Mouse (Mus musculus) lung, postnatal 10 days (tissue): ENCODE measurements around the gene Atad3a.
"Not testable (repeated sequence)": the region's sequence is repeated elsewhere in the genome, so short reads cannot be mapped to it uniquely, and the experiment has no call there.

Source experiments
- DNase-seq: peaks from one replicate; pipeline ENCODE4 v3.0.0; 2021

The Atad3a gene

DNA sequence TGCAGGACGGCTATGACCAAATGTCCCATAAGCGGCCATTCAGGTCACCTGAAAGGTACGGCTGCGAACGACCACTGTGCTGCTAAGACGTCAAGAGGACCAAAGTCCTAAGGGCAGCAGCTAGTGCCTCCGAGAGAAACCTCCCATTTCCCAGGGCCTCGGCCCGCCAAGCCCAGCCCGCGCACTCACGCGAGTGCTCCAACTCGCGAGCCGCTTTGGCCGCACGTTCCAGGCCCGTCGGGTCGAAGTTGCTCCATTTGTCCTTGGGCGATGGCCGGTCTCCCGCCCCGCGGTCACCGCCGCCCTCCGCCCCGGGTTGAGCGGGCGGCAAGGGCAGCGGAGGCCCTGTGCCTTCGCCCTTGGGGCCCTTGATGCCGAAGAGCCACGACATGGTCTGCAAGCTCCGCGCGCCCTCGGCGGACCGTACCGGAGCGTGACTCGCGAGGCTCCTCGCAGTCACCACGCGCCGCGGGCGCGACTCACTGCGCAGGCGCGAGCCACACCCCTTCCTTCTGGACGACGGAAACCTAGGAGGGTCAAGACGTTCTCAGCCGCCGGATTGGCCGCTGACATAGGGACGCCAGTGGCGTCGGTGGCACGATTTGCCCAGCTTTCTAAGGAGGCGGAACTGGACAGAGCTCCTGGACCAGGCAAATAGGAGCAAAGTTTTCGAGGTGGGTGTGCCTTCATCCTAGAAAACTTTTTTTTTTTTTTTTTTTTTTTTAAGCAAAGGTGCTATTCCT, at the start of gene Atad3a:
Gene Atad3a, minus strand, starts transcription at position 481 of the 743 bp plus-strand sequence.
- DNase-seq: peak; percentile 98

DNA sequence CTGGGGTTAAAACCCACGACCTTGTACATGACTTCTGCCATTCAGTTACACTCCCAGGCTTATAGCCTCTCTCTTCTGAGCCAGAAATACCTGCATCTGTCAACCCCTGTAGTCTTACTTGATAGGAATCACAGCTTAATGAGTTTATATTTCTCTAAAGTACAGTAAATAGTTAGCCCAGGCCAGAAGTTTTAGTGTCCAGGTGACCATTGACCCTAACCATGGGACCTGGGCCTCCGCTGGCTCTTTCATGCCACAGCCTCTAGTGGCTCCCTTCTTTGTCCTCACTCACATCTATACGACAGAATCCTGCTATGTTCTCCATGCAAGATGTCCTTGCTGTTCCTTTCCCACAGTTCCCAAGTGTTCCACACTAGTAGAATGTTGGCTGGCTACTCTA, 46.9 kb upstream of the Atad3a start:
- DNase-seq: no peak

DNA sequence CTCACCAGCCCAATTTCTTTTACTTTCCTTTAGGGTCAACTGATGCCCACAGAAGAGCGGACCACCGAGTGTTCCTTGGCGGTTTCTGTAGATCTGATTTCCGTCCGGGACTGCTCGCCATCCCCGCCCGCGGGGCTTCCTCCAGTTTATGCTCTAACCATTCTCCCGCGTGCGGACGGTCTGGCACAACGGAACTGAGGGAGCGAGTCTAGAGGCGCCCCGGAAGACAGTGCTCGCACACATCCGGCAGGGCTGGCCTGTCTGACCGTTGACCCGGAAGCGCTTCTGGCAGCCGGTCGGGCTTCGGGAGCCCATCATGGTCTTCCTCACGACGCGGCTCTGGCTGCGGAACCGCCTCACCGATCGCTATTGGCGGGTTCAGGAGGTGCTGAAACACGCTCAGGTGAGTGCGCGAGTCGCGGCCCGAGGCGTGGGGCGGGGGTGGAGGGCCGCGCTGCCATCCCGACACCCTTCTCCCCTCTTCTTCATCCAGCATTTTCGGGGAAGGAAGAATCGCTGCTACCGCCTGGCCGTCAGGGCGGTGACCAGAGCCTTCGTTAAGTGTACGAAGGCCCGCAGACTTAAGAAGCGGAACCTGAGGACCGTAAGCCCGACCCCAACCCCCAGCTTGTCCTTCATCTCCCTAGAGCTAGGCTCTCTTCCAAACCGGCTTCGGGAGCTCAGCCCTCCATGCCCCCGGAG, 42.6 kb upstream of the Atad3a start:
- DNase-seq: peak; percentile 98

DNA sequence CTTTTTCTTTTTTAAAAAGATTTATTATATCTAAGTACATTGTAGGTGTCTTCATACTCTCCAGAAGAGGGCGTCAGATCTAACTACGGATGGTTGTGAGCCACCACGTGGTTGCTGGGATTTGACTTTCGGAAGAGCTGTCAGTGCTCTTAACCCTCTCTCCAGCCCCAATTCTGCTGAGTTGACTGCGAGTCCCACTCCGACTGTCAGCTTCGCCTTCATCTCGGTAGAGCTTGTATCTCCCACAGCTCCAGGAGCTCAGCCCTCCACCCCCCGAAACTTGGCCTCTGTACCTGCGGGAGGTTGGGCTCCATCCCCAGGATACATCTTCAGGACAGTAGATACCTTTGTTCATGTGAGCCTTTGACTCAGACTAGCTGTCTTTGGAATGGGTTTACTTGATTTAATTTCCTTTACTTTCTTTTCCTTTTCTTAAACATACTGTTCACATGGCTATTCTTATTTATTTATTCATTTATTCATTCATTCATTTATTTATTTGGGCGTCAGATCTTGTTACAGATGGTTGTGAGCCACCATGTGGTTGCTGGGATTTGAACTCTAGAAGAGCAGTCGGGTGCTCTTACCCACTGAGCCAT, 41.9 kb upstream of the Atad3a start, which contains the start of gene Mrpl20:
Gene Mrpl20, plus strand, starts transcription at position 138 of the 599 bp plus-strand sequence.
- no peak for DNase-seq

DNA sequence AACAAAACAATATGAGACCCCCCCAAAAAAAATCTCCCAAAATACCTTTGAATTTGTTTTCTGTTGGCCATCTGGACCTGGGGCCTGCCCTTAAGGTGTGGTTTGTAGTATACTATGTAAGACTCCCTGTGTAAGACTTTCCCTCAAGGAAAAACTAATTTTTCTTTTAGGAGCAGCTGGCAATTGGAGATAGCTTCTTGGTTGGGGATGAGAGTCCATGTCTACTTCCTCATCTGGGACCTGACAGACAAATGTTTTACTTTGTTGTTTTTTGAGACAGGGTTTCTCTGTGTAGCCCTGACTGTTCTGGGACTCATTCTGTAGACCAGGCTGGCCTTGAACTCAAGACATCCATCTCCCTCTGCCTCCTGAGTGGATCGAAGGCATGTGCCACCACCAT, 41.2 kb upstream of the Atad3a start:
- DNase-seq: no peak

DNA sequence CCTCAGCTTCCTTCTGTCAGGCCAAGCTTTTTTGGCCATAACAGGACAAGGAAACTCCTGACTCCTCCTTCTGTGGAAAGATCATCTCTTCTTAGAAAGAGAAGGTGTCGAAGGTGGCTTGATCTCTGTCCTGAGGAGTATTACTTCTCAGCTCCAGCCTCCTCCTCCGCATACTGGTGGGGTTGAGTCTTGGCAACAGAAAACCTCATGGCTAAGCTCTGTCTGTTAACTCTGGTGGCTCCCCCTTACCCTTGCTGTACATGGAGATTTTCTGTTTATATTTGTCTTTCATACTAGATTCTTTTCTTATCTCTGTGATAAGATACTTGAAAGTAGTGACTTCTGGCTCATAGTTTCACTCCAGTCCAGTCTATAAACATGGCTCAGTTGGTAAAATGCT, 32.8 kb upstream of the Atad3a start:
- no peak for DNase-seq

DNA sequence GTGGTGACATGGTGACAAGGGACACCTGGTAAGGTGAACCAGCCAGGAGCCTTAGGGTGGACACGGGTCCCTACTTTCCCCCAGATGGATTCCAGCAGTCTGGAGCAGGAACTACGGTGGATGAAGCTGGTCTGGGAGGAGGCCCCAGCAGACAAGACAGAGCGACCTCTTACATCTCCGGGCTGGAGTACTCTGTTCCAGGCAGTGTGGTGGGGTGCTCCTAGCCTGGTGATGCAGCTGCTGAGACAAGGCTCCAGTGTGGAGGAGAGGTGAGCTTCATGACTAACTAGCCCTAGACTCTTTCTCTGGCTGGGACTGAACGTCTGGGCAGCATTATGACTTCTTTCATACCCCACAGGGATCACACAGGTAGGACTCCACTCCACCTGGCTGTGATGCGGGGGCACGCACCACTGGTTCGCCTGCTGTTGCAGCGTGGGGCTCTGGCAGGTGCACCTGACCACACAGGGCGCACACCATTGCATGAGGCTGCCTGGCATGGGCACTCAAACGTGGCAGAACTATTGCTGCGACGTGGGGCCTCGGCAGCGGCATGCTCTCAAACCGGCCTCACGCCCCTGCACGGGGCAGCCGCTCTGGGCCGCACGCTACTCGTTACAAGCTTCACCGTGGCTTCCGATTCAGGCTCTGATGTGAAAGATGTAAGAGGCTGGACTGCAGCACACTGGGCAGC, 30.5 kb upstream of the Atad3a start:
- DNase-seq: no peak

DNA sequence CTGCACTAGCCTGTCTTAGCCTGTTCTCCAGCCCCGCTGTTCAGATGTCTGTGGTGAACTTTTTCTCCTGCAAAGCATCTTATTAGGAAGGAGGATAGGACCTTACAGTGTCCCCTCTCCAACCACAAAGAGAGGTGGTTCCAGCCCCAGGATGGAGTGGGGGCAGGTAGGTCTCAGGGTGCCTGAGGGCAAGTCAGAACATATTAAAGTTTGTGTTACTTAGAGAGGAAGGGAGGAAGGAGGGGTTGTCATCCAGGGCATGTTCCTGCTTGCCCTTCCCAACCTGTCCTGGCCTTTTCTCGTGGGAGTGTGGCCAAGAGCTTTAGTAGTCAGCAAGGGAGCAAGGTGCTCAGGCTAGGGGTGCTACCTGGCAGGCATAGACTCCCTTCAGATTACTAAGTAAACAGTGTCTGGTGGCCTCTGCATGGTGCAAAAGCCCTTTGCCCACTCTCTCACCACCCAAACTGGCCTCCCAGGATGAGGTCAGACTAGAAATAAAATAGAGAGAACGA, 29.8 kb upstream of the Atad3a start:
- no peak for DNase-seq

DNA sequence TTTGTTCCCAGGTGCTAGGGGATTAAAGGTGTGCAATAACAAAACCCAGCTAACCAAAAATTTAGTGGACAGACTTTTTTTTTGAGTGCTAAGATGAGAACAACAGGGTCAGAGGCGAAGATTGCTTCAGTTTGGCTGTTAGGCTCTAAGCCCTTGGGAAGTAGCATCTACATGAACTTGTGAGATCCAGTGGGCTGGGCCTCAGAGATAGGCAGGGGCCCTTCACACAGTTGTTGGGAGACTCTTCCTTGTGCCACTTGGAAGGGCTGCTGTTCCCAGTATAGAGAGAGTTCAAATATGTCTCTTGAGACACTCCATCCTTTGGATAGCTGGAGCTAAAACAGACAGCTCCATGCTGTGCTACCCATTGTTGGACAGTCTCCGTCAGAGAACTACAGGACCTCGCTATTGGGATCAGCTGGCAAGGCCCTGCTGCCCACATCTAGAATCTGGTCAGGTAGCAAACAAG, 29.2 kb upstream of the Atad3a start, which contains the start of gene Ankrd65:
Gene Ankrd65, plus strand, starts transcription at position 419 of the 469 bp plus-strand sequence.
- DNase-seq: no peak

DNA sequence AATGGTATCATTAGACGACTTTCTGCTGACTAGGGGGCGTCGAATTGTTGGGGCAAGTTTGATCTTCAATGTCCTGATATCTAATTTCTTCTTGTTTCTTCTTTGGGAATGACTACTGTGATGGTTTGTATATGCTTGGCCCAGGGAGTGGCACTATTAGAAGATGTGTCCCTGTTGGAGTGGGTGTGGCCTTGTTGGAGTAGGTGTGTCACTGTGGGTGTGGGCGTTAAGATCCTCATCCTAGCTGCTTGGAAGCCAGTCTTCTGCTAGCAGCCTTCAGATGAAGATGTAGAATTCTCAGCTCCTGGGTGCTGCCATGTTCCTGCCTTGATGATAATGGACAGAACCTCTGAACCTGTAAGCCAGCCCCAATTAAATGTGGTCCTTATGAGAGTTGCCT, 27.9 kb upstream of the Atad3a start:
- not testable (repeated sequence) for DNase-seq

DNA sequence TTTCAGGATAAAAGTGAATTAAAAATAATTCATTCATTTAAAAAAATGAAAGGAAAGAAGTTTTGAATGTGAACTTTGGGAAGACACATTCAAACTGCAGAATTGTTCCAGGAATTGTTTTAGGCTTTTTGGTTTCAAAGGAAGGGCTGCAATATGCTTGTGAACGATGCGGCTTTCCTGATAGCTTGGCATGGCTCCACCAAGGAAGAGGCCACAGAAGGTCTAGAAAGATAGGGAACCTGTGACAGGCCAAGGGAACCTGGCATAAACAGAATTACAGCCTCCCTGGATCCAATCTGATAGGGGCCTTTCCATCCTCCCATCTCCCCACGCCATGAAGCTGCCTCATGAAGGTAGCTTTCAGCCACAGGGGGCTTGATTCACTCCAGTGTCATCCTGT, 27.4 kb upstream of the Atad3a start:
- DNase-seq: no peak

DNA sequence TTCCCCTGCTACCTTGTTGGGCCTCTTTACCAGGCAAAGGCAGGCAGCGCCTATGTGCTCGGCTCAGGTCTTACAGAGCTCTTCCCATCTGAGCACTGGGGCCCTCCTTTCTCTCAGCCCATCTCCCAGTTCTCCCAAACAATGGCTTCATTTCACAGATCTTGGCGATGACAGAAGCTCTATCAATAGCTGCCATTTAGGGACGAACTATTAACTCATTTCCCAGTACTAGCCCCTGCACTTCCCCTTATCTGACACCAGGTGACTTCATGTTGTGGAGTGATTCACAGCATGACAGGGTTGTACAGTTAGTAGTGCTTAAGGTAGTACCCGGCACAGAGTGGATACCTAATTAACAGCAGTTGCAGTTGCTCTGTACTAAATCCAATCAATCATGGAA, 24.9 kb upstream of the Atad3a start, which contains the start of gene Tmem88b:
Gene Tmem88b, minus strand, starts transcription at position 56 of the 400 bp plus-strand sequence.
- DNase-seq: no peak

DNA sequence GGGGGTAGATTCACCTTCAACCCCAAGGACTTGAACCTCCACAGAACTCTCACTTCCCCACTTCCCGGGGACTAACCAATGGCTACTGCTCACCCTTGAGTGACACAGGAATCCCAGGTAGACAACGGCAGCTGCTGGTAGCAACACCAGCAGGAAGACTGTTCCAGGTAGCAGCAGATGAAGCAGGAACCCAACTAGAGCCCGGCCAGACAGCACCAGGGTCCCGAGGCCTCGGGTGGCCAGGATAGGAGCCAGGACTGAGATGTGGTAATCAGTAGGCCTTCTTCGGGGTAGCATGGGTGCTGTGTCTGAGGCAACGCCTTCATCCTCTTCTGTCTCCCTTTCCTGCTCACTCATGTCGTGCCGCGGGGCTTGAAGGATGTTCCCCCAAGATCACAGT, 24.4 kb upstream of the Atad3a start:
- no peak for DNase-seq

DNA sequence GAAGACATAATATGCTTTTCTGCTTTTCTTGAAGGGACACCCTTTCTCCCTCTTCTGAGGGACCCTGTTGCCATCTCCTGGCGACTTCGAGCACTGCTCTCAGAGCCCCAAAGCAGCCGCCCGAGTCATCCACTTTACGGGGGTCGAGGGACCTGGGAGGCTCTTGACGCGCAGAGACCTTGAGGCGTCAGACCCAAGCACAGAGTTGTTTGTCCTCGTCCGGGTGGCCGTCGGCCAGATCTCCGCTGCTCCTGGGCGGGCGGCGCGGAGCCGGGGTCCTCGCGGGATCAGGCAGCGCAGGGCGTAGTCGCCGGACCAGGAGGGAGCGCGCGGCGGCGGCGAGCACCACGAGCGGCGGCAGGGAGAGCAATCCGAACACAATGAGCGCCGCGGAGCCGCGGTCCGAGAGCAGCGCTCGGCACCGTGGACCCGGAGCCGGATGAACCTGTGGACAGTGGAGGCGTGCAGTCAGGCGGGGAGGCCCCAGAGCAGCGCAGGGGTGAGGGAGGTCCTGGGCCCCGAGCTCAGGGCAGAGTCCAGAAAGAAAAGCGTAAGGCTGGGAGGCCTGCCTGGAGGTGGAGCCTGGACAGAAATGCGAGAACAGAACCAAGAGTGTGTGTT, 23.3 kb upstream of the Atad3a start:
- DNase-seq: peak; percentile 92

DNA sequence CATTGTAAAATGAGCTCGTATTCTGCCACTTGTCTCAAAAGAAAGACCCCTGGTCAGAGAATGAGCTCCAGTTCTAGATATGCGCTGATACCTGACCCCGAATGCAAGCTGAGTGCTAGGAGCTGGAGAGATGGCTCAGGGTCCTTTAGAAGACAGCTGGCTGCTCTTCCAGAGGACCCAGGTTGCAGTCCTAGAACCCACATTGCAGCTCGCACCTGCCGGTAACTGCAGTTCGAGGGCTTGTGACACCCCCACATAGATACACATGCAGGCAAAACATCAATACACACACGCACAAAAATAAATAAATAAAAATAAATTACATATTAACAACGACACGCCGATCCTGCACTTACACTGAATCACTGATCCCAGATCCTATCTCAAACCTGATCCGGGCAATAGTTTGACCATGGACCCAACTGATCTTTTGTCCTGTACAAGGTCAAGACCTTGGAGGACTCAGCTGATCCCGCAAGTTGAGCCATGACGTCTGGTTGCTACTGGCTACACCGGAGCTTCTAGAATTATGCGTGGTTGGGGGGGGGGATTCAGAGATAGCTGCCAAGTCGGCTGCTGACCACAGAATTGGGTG, 22.7 kb upstream of the Atad3a start:
- DNase-seq: no peak

DNA sequence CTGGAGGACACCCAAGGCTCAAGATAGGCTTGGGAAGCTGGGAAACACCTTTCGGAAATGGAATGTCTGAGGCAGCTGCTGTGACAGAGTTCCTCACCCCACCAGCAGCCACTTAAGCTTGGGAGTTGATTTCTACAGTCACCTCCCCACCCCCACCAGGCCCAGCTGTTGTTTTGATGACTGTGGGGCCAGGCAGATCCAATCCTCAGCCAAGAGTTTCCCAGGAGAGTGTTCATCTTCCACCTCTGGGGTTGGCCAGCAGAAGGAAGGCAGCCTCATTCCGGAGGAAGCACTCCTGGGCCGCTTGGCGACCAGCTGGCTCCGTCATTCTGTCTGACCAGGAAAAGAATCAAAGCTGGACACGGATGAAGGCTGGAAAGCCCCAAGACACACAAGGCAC, 20.0 kb upstream of the Atad3a start:
- DNase-seq: peak; percentile 73

DNA sequence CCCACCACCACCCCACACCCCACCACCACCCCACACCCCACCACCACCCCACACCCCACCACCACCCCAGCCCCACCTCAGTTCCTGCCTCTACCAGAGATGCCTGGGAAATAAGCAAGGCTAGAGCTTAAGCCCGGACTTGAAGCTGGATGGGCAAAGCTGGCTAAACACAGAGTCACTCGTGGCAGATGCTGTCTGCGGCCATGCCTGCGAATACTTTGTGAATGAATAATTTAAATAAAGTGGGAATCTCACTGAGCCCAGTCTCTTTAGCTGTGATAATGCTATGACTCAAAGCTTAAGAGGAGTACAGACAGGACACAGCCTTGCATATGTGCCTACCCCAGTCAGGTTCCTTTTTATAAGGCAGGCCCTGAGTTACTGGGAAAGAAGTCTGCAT, 18.6 kb upstream of the Atad3a start:
- DNase-seq: no peak

DNA sequence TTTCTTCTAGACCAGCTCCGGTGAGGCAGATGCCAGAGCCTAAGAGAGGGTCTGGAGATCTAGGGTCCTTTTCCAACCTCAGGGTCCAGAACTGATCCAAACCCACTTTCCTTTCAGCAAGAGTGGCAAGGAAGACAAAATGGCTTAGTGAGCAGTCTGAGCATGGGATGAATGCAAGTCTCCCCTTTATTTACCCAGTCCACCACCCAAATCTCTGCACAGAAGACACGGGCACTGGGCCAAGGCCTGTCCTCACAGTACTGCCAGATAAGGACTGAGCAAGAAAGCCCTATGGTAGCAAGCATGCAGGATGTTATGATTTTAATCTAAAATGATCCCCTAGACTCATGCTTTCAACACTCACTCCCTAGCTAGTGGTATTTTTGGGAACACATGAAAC, 16.9 kb upstream of the Atad3a start:
- peak; percentile 39 for DNase-seq

DNA sequence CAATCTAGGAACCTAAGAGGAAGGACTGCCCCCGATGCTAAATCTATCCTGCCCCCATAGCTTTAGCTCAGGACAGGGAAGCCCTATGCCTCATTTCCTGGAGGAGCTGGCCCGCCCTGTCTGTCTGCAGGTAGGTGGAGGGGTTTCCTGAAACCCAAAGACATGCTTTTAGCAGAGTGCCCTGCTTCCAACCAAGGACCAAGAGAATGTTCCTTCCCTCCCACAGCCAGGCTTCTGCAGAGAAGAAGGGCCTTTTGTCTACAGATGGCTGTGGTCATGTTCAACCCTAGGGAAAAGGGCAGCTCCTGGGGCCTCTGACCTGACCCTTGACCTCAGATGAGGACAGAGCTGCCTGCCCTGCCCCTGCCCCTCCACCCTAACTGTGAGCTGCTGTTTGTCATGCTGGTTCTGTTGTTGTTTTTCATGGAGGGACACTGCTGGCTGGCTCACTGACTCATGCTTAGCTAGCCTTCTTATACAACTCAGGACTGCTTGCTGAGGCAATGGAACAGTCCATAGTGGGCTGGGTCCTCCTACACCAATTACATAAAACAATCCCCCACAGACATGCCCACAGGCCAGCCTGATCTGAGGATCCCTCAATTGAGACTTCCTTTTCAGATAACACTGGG, 15.9 kb upstream of the Atad3a start:
- no peak for DNase-seq

DNA sequence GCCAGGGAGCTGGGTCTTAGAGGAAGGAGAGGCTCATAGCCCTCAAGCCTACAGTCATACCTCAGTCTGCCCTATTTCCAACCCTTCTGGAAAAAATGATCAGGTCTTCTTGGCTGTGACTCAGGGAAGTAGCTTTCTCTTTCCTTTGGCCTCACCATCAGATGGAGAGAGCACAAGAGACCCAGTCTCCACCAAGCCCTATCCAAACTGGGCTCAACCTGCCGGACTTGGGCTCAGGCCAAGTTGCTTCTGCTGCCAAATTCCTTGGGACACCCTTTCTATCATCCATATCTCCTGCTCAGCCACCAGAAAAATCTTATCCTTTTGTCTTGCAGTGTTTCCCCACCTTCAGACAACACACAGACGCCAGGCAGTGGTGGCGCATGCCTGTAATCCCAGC, 15.0 kb upstream of the Atad3a start:
- peak; percentile 44 for DNase-seq

DNA sequence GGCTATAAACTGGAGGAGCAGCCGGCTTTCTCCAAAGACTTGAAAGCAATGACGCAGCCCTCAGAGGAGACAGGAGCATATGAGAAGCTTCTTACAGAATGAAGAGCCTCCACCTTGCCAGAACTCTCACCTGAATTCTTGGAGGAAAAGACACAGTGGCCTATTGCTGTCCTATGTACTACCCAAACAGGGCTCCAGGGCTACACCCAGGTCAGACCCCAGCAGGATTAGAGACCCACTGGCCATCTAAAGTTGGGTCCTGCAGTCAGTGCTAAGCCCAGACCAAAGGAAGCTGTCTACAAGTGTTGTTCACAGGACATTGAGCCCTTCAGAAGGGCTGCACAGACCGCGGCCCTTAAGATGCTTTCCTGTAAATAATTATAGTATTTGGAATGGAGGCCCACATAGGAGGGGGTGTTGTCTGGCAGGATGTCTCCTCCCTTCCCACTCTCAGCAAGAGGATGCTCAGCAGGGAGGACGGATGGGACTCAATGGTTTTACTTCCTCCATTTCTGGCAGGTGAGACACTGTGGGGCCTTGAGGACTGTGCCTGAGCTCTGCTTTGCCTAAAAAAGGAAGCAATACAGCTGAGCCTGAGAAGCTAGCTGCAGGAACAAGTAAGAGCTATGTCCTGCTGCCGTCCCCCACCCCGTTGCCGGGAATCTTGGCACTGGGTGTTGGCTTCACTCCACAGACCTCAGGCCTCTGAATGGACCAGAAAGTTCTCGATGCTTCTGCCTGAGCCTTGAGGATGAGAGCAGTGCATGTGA, 14.3 kb upstream of the Atad3a start:
- peak; percentile 81 for DNase-seq
